Mouse (Mus musculus) WW6 (cell line): ENCODE results near the gene Shank3.

Source experiments
- DNase-seq: peaks from one replicate; pipeline ENCODE4 v3.0.0-alpha.2; 2013; ENCODE audit warnings: low read depth, low spot score

The Shank3 gene

DNA sequence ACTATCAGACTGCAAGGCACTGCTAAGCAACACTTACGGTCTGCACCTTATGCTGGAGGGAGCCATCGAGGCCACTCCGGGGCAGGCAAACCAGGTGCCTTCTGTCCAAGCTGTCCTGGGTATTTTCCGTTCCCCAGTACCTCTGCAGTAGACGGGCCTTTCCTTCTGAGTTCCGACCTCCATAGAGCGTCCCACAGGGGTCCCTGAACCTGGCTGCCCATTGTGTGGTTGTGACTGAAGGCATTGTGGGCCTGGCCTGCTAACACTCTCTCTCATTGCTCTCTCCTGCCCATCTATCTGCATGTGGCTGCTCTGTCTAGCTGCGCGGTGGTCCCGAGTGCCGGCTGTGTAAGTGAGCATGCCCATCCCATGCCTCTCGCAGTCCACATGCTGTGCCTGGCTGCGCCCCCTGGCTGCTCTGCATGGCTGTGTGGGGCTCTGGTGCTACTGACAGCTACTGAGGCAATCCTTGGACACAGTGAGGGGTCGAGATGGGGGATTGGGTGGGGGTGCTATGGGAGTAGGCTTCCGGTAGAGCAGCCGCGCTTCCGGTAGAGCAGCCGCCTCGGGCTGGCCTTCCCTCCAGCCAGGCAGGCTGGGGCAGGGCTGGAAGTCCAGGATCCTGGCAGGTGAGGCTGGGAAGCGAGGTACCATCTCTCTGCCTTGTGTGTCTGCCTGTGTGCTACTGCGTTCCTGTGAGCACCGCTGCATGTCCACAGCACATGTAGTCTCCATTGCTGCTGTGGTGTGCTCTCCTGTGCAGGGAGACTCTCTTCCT is 57.2 kb downstream of the Shank3 start:
- peak; percentile 43 for DNase-seq

DNA sequence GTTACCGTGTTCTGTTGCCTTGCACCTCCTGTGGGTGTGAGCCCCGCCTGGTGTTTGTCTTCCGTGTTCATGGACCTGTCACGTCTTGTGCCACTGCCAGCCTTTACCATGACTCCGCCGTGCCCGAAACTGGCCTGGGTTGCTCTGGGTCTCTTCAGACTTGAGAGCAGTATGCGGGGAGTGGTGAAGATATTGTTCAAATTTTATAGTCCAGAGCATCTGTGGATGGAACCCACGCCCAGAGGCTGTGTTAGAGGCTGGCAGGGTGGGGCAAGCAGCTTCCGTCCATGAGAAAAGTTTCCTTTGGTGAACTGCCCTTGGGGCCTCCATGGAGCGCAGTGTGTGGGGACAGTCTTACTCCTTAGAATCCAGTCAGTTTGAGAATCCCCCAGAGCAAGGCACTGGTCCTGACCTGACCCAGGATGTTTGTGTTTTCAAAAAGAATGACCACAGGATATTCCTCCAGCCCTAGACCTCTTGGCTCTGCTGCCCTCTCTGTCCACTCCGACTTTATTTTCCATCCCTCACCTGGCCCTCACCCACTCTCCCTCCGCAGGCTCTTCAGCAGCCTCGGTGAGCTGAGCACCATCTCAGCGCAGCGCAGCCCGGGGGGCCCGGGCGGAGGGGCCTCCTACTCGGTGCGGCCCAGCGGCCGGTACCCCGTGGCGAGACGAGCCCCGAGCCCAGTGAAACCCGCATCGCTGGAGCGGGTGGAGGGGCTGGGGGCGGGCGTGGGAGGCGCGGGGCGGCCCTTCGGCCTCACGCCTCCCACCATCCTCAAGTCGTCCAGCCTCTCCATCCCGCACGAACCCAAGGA is 58.0 kb downstream of the Shank3 start:
- DNase-seq, result no peak

DNA sequence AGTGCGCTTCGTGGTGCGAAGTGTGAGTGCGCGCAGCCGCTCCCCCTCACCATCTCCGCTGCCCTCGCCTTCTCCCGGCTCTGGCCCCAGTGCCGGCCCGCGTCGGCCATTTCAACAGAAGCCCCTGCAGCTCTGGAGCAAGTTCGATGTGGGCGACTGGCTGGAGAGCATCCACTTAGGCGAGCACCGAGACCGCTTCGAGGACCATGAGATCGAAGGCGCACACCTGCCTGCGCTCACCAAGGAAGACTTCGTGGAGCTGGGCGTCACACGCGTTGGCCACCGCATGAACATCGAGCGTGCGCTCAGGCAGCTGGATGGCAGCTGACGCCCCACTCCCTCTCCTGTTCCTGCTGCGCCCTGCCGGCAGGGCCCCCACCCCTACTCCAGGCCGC is 58.6 kb downstream of the Shank3 start:
- DNase-seq, result no peak

DNA sequence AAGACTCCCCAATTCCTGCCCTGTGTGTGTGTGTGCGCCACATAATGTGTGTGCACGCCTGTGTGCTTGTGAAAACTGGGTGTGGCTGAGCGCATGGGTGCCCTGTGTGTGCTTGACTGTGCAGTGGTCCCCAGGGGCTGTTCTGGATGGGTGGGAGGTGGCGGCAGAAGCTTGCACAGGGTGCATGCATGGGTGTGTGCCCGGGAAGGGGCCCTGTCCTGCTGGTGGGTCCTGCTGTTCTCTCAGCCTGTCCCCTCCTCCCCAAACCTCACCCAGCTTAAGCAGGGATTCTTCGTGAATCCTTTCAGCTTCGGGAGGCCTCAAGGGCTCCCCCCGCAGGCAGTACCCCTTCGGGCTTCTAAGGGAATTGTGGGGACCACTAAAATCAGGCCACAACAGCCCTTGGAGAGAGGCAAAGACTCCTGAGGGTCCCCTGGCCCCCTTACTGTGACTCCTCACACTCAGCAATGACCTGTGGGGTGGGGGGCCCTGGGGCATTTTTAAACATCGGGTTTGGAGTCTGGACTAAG is 59.8 kb downstream of the Shank3 start:
- no peak for DNase-seq

DNA sequence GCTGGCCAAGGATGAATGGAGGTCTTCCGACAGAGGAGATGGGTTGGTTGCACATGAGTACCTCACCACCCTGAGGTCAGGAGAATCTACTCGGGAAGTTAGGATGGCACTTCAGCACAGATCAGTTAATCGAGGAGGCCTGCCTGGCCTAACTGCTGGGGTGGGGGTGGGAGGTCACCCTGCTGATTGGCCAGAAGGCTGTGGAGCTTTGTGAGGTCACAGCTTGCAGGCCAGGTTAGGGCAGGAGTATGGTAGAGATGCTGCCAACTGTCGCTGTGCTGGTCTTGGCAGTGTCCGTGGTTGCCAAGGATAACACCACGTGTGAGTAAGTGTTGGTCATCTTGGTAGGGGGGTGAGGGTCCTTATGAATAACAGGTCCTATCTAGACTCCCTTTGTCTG is 68.7 kb downstream of the Shank3 start, which contains the start of gene Acr:
Gene Acr, plus strand, starts transcription at position 213 of the 400 bp plus-strand sequence.
- no peak for DNase-seq

DNA sequence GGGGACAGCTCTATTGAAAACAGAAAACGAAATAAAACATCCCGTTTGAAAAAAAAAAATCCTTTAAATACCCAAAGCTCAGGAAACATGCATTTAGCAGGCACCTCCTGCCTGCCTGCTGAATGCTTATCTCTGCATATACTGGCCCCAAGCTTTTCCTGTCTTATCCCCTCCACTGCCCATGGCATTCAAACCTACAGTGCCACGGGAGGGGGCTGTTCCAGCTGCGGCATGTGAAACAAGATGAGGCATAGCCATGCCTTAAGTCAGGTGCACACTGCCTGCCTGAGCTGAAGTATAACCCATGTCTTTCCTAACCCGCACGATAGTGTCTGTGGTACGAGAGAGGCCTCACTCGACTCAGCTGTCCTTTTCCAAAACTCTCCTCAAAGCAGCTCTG is 72.7 kb downstream of the Shank3 start:
- DNase-seq, result no peak

DNA sequence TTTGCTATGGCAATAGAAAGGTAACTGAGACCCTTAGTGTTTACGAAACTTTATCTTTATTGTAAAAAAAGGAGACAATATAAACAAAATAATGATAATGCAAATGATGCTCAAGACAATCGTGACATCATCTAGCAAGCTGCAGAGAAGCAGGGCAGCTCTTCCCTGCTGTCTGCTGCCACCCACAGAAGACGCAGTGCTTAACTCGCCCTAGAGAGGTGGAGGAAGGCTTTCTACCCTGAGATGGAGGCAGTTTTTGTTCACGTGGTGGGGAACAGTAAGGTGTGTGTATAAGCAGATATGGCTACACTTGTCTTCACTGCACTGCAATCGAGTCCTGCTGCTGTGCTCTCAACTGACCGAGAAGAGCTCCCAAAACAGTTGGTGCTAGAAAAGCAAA is 83.1 kb downstream of the Shank3 start:
- DNase-seq, result no peak

DNA sequence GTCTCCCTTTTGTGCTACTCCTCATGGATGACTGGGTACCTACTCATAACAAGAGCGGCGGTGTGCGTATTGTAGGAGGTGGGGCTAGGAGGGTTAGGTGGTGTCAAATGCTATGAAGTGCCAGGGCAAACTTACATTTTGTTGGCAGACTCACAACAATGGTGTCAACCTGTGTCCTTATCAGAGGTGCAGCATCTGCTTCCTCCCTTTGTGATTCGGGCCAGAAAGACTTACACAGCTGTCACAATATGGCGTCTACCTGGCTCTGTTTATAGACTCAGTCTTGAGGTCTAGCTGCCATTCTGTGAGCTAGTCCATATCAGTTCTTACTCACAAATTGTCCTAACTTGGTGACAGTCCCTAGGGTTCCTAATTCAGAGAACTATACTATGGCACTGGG is 85.7 kb downstream of the Shank3 start:
- DNase-seq, result no peak

DNA sequence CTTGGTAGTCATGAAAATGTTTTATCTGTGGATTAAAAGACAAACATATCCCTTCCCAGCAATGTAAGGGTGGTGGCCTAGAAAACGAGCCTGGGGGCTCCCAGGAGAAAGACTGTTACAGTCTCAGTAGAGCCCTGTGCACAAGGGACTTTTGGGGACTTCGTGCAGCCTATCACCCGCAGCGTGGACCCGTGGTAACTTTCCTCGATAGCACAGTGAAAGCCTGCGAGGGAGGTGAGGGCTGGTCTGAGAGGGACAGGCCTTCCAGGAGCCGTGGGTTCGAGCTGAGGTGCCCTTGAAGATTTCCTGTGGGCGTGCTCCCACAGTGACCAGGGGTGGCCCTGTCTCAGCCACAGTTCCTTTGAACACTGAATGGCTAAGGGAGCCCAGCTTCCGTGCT is 86.2 kb downstream of the Shank3 start:
- DNase-seq, result no peak

DNA sequence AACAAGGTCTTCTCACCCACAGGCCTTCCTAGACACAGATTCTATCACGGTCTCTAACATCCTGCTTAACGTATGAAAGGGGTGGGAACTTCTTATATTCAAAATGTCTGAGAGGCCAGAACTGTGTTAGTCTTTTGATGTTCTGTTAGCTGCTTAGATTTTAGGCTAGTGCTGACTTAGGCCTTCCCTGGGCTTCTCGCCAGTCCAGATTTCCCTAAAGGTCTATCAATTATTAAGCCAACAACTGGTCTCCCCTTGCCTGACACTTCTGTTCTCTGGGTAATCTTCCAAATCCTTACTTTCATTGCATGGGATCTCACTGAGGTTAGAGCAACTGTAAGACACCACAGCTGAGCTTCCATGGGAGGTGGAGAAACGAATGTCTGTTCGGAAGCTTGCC is 89.7 kb downstream of the Shank3 start:
- DNase-seq, result no peak

DNA sequence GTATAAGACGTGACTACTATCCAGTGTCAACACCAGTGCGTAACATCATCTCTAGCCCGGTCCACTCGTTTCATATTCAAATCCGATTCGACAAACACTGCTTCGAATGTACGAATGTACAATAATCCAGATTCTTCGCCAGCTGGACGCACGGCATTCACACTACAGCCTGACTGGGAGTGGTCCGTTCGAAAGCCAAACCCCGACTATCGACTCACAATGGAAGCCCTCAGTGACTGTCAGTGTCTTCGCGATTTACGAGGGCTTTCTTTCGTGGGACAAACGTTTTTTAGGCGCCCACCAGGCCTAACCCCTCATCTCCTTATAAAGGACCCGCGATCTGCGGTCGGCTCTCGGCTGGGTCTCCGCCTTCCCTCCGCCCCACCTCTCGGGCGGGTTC is 91.9 kb downstream of the Shank3 start:
- DNase-seq, result no peak

DNA sequence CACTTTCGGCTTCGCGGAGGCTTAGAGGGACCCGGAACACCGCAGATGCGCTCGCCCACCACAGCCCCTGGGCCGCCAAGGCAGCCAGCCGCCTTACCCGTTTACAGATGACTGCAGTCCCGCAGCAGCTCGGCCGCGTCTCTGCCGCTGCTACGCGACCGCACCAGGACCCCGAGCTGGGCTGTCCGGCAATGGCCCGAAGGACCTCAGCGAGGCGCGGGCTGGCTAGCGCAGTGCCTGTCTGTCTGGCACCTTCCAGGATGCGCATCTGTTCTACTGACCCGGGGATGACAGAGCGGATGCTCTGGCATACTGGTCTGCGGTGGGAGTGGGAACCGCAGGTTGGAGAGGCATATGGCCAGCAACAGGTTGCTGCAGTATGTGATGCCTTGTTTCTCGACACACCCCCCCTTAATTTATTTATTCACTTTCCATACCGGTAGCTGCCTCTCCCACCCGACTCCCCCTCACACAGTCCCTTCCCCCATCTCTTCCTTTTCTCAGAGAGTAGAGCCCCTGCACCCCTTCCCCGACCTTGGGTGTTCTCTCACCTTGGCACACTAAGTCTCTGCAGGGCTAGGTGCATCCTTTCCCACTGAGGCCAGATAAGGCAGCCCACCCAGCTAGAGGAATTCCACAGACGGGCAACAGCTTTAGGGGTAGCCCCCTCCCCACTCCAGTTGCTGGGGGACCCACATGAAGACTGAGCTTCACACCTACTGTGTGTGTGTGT is 92.5 kb downstream of the Shank3 start, which contains the start of gene Rabl2:
Gene Rabl2, minus strand, starts transcription at position 201 of the 733 bp plus-strand sequence.
- peak; percentile 81 for DNase-seq

DNA sequence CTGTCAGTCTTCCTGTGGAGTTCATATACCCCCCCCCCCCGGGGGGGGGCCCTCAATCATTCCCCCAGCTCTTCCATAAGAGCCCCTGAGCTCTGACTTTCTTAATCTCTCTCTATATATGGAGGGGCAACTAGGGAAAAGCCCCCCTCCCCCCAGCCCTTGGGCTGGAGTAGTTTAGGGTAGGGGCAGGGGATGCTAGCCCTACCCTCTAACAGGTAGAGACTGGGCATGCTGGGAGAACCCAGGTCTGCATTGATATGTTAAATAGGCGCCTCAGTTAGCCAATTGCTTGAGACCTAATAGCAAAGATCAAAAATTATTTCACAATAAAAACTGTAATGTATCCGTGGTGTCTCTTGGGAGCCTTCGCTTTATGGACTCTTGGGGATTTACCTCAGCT is 93.1 kb downstream of the Shank3 start:
- no peak for DNase-seq

DNA sequence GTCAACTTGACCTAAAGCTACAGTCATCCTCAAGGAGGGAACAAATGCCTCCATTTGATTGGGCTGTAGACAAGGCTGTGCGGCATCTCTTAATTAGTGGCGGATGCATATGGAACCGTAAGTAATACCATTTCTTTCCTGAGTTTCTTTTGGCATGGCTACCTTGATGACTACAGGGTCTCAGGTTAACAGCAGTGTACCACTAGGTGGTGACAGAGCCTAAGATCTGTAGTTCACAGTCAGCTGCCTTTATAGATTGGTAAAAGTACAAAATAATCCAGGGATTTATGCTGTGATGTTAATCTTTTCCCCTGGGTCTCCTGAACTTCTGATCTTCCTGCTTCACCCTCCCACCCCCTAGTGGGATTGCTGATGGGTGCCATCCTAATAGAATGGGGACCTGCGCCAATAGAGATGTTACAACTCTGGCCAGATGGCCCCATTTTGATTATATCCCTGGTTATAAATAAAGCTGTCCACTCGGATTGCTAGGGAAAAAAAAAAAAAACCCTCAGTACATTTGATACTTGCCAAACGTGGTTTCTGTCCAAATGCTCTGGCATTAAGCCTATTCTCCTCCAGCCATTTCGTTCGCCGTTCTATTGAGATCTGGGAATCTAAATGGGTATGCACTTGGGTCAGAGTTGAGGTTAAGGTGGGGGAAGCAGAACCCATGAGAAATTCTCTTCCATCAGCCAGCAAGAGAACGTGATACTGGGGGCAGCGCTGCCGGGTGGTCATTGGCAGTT is 106.6 kb downstream of the Shank3 start:
- no peak for DNase-seq

DNA sequence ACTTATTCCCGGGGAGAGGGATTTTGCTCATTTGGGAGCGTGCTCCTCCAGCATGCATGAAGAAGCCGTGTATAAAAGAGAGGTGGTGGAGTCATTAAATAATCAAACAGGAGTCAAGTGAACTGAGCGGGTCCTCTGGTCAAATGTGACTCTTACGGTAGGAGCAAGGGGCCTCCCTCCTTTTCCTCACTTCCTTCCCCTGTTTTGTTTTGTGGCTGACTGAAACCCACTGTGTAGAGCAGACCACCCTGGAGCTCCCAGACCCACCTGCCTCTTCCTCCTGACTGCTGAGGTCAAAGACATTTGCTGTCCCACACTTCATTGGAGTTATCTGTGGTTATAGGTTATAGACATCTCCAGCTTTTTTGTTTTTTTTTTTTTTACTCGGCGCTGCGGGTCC is 108.1 kb downstream of the Shank3 start:
- no peak for DNase-seq

DNA sequence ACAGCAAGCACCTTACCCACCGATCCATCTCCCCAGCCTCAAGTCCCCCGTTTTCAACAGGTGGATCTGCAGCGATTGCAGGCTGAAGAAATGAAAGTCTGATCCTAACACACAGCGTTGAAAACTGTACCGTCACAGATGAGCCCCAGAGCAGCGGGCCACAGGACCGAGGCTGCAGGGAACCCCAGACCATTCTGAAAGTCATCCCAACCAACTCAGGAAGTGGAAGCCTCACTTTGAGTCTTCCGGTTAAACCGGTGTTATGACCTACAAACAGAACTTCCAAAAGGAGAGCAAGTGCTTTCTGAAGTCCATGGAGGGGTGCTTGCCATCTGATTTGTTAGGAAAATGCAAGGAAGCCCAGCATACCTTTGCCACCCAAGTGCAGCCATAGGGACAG is 108.5 kb downstream of the Shank3 start:
- DNase-seq, result no peak
